In genomic region chr5:65089707-65090106, GRCm38 (mm10) we compare ENCODE assay signal across 23 mouse cellular contexts. TPM values are rescaled to one million over a fixed set of nuclear protein-coding genes. Genes with fewer than 3 reads are reported as not detected.
DNase-seq lines count a peak whose midpoint lies in the region; ATAC-seq and TF ChIP-seq lines count a peak whose summit lies in the region.
"Had no signal": no experiment of that assay in that cellular context is flagged by ENCODE, and none has a peak within 500 bp of the region (broad histone marks: within the 10 kb centered on the region; RNA-seq: fewer than 3 reads in every experiment).

No protein-coding gene starts in this region.

- H3K79me2 ChIP-seq in CH12.LX (replicated peaks; ENCODE audit: control insufficient read depth, extremely low read depth, insufficient read depth, poor library complexity, severe bottlenecking) (peaks cover 6% of the 10 kb centered on the region), myocyte (ENCODE audit: control insufficient read depth, insufficient read depth) (no peaks in the 10 kb centered on the region)

- no peak for TF ChIP-seq CTCF in CH12.LX (conservative IDR thresholded peaks at IDR 0.05 in 1 of 2, IDR thresholded peaks at IDR 0.05 in 1 of 2; ENCODE audit: low read depth in 2 of 2, low read length in 2 of 2)
- TF ChIP-seq CTCF in liver, postnatal 0 days (IDR thresholded peaks at IDR 0.05; ENCODE audit: low read depth) = no peak

- no peak overlapping the region for H3K9ac ChIP-seq in heart, embryonic 12.5 days
- H3K9ac ChIP-seq in CH12.LX (ENCODE audit: insufficient read depth, low read depth) = peak overlapping the region; percentile 33; the same call in 1 of the 2 replicates
- no peak overlapping the region for H3K9ac ChIP-seq in liver, postnatal 0 days (replicated peaks)
- H3K9ac ChIP-seq: embryonic facial prominence, embryonic 12.5 days; forebrain, embryonic 13.5 days had no signal

- no peak overlapping the region for H3ac ChIP-seq in myocyte (ENCODE audit: control insufficient read depth, insufficient read length)

- TF ChIP-seq POLR2A in CH12.LX (IDR thresholded peaks at IDR 0.05; ENCODE audit: low read depth, low read length) = no peak
- TF ChIP-seq POLR2A in myocyte (IDR thresholded peaks at IDR 0.05; ENCODE audit: insufficient read length, low read depth) = no peak

- H3K4me1 ChIP-seq in heart, embryonic 12.5 days (replicated peaks) = peaks cover 8% of the 10 kb centered on the region; the same call in 1 of the 2 replicates
- peaks cover 12 to 54% of the 10 kb centered on the region in 2 experiments; a peak in 3 of 4 replicates for H3K4me1 ChIP-seq in CH12.LX (ENCODE audit: control insufficient read depth in 1 of 2, insufficient read depth in 2 of 2)
- peaks cover 2% of the 10 kb centered on the region; the same call in 1 of the 2 replicates for H3K4me1 ChIP-seq in liver, postnatal 0 days (ENCODE audit: insufficient read depth)
- H3K4me1 ChIP-seq: forebrain, embryonic 13.5 days had no signal

- WGBS in heart, embryonic 12.5 days = 68% methylated on average over 3 of the region's 3 CpGs
- WGBS in liver, postnatal 0 days (ENCODE audit: insufficient replicate concordance) = 64% methylated on average over 3 of the region's 3 CpGs

- ATAC-seq in heart, embryonic 12.5 days (ENCODE audit: insufficient number of reproducible peaks, low FRiP score) = no peak
- peak; percentile 30 for ATAC-seq in granulocyte monocyte progenitor cell, adult 5-6 weeks (replicated peaks; ENCODE audit: poor library complexity, severe bottlenecking)
- no peak for ATAC-seq in liver, postnatal 0 days
- ATAC-seq: CD4-positive, CD25-positive, alpha-beta regulatory T cell, adult 4 months; forebrain, embryonic 13.5 days; forebrain, embryonic 16.5 days had no signal

- no peak overlapping the region for H3K4me2 ChIP-seq in heart, embryonic 12.5 days
- peak overlapping the region; percentile 56; the same call in 1 of the 2 replicates for H3K4me2 ChIP-seq in CH12.LX (ENCODE audit: insufficient read depth, low read depth, poor library complexity, severe bottlenecking)
- peak overlapping the region; percentile 47 for H3K4me2 ChIP-seq in myocyte (ENCODE audit: low read depth)
- H3K4me2 ChIP-seq in liver, postnatal 0 days (ENCODE audit: low read depth, low read length) = no peak overlapping the region
- H3K4me2 ChIP-seq: embryonic facial prominence, embryonic 12.5 days; forebrain, embryonic 13.5 days had no signal

- no peak for TF ChIP-seq EP300 in CH12.LX (IDR thresholded peaks at IDR 0.05; ENCODE audit: low read length)
- TF ChIP-seq EP300 in liver, postnatal 0 days (IDR thresholded peaks at IDR 0.05; ENCODE audit: low read depth) = no peak

- H3K4me3 ChIP-seq in heart, embryonic 12.5 days = no peak overlapping the region
- H3K4me3 ChIP-seq in CH12.LX (replicated peaks in 1 of 3; ENCODE audit: low read depth in 2 of 3, low read length in 2 of 3, poor library complexity in 1 of 3) (peak overlapping the region in 2 of 3 experiments; percentile 2 to 81), myocyte (no peak overlapping the region)
- no peak overlapping the region for H3K4me3 ChIP-seq in liver, postnatal 0 days (ENCODE audit: low read depth, low read length)
- H3K4me3 ChIP-seq: embryonic facial prominence, embryonic 10.5 days; embryonic facial prominence, embryonic 12.5 days; forebrain, embryonic 13.5 days had no signal

- H3K27me3 ChIP-seq in heart, embryonic 12.5 days (replicated peaks) = no peaks in the 10 kb centered on the region
- H3K27me3 ChIP-seq in CH12.LX (replicated peaks) (no peaks in the 10 kb centered on the region), myocyte (ENCODE audit: control insufficient read depth, insufficient read depth, insufficient read length) (no peaks in the 10 kb centered on the region)
- H3K27me3 ChIP-seq in liver, postnatal 0 days (ENCODE audit: insufficient read depth, low read length) = no peaks in the 10 kb centered on the region
- H3K27me3 ChIP-seq: embryonic facial prominence, embryonic 12.5 days; forebrain, embryonic 13.5 days had no signal

- TF ChIP-seq RAD21 in CH12.LX (IDR thresholded peaks at IDR 0.05; ENCODE audit: low read depth, low read length) = no peak

- dilution Hi-C loops in CH12.LX (cut with MboI; ENCODE audit: extremely low pct_ligation_motif_present, extremely low pct_unique_long_range_greater_than_20kb, low sequenced_read_pairs) = no loop called here

- H3K9me3 ChIP-seq in heart, embryonic 12.5 days (replicated peaks) = no peaks in the 10 kb centered on the region
- H3K9me3 ChIP-seq in CH12.LX (replicated peaks; ENCODE audit: low read length) = no peaks in the 10 kb centered on the region
- no peaks in the 10 kb centered on the region for H3K9me3 ChIP-seq in liver, postnatal 0 days (ENCODE audit: low read length)
- H3K9me3 ChIP-seq: embryonic facial prominence, embryonic 10.5 days; embryonic facial prominence, embryonic 12.5 days; forebrain, embryonic 13.5 days had no signal

- H3K36me3 ChIP-seq in heart, embryonic 12.5 days = no peaks in the 10 kb centered on the region
- H3K36me3 ChIP-seq in CH12.LX (replicated peaks in 1 of 2; ENCODE audit: control insufficient read depth in 1 of 2, insufficient read depth in 1 of 2, low read length in 1 of 2) (no peaks in the 10 kb centered on the region), myocyte (ENCODE audit: control insufficient read depth, insufficient read depth) (no peaks in the 10 kb centered on the region)
- H3K36me3 ChIP-seq in liver, postnatal 0 days (replicated peaks; ENCODE audit: insufficient read depth, low read length) = no peaks in the 10 kb centered on the region
- H3K36me3 ChIP-seq: embryonic facial prominence, embryonic 10.5 days; embryonic facial prominence, embryonic 12.5 days had no signal

- in situ Hi-C loops in CH12.LX (cut with MboI; ENCODE audit: low pct_ligation_motif_present, low pct_unique_long_range_greater_than_20kb, low sequenced_read_pairs) = no loop called here

- DNase-seq in heart, adult 11 months = peak; percentile 28
- no peak for DNase-seq in CH12.LX (ENCODE audit: extremely low read depth)
- DNase-seq in liver, postnatal 0 days = no peak
- DNase-seq in layer of hippocampus, postnatal 25 days (ENCODE audit: extremely low spot score in 1 of 2, low spot score in 1 of 2) = no peak
- no peak for DNase-seq in kidney, postnatal 10 days
- DNase-seq: adrenal gland, adult 8-10 months; adrenal gland, postnatal 14 days; adrenal gland, postnatal 36 days; B cell, adult 2 months; cerebellum, adult 11 months; cerebellum, adult 18-20 months; cerebellum, adult 8-10 months; cerebellum, adult 9-11 months; cerebellum, postnatal 14 days had no signal

- H3K27ac ChIP-seq in heart, embryonic 12.5 days (ENCODE audit: poor library complexity, severe bottlenecking) = no peak overlapping the region
- H3K27ac ChIP-seq in CH12.LX (ENCODE audit: insufficient read depth, low read depth) = no peak overlapping the region
- H3K27ac ChIP-seq in liver, postnatal 0 days (ENCODE audit: low read depth) = no peak overlapping the region
- H3K27ac ChIP-seq: embryonic facial prominence, embryonic 10.5 days; embryonic facial prominence, embryonic 12.5 days; forebrain, embryonic 13.5 days had no signal

TF ChIP-seq in CH12.LX, 34 proteins besides CTCF, POLR2A, EP300 and RAD21 (continues in another document):
- TF ChIP-seq TCF12 (IDR thresholded peaks at IDR 0.05; ENCODE audit: low read depth, low read length) = no peak
- no peak for TF ChIP-seq GABPA (IDR thresholded peaks at IDR 0.05; ENCODE audit: insufficient replicate concordance, low read depth, low read length)
- TF ChIP-seq HCFC1 (IDR thresholded peaks at IDR 0.05; ENCODE audit: low read depth, low read length) = no peak
- no peak for TF ChIP-seq TBP (conservative IDR thresholded peaks at IDR 0.05; ENCODE audit: low read depth, low read length)
- TF ChIP-seq NRF1 (IDR thresholded peaks at IDR 0.05; ENCODE audit: low read depth, low read length) = no peak
- no peak for TF ChIP-seq POLR2AphosphoS2 (IDR thresholded peaks at IDR 0.05; ENCODE audit: low read depth, low read length)
- no peak for TF ChIP-seq SIN3A (IDR thresholded peaks at IDR 0.05; ENCODE audit: low read length)
- no peak for TF ChIP-seq BHLHE40 (IDR thresholded peaks at IDR 0.05; ENCODE audit: low read depth, low read length)

TF ChIP-seq in myocyte, 11 proteins besides CTCF, POLR2A, EP300 and RAD21:
- TF ChIP-seq MYOD1 (IDR thresholded peaks at IDR 0.05; ENCODE audit: control insufficient read depth in 1 of 3, insufficient read length in 2 of 3, low read depth in 2 of 3) (peak; percentile 45 to 64 (median 55)), REST (IDR thresholded peaks at IDR 0.05; ENCODE audit: insufficient read depth, insufficient read length) (no peak), MAX (IDR thresholded peaks at IDR 0.05; ENCODE audit: low read depth) (no peak)

RNA-seq across cellular contexts. Expression of gene Tmem156, which starts 2.2 kb away (rescaled TPM):
- 0.27 TPM in 1 of 2 replicates, not detected in the other for polyA plus RNA-seq in heart, embryonic 12.5 days (2016; fragmentation: Nextera tagmentation; extraction: Ambion mirVana)
- total RNA-seq in CH12.LX (2012; rRNA removed) = 7.3 and 9.1 TPM in 2 replicates
- total RNA-seq in CH12.LX (2014; rRNA removed) = 15.8 and 15.9 TPM in 2 replicates
- 16.6 and 20.8 TPM in 2 replicates for polyA plus RNA-seq in CH12.LX (2012; ENCODE audit: insufficient read length, low read depth)
- 38.6 and 42.1 TPM in 2 replicates for total RNA-seq in granulocyte monocyte progenitor cell, adult 5-6 weeks (2014; fragmentation: Nextera tagmentation)
- 49.4 and 62.3 TPM in 2 replicates for total RNA-seq in granulocyte monocyte progenitor cell, adult 5-6 weeks (2017)
- polyA plus RNA-seq in myocyte (2012; fragmentation: generic; extraction: Trizol) = 0.61 TPM
- polyA plus RNA-seq in liver, postnatal 0 days (2015; fragmentation: Nextera tagmentation; extraction: Ambion mirVana) = 0.67 and 1.2 TPM in 2 replicates
- total RNA-seq in layer of hippocampus, postnatal 25 days (2021) = under 1 TPM; 0.40 to 0.69 TPM
- total RNA-seq: adrenal gland, postnatal 36 days had no signal
- polyA plus RNA-seq: embryonic facial prominence, embryonic 12.5 days; forebrain, embryonic 11.5 days; forebrain, embryonic 13.5 days had no signal

RNA-seq across cellular contexts. Expression of gene Klhl5, which starts 17.6 kb away (rescaled TPM):
- 18.8 and 21.5 TPM in 2 replicates for polyA plus RNA-seq in heart, embryonic 12.5 days (2016; fragmentation: Nextera tagmentation; extraction: Ambion mirVana)
- 15.7 and 20.6 TPM in 2 replicates for total RNA-seq in CH12.LX (2012; rRNA removed)
- 22.6 and 23.2 TPM in 2 replicates for total RNA-seq in CH12.LX (2014; rRNA removed)
- polyA plus RNA-seq in CH12.LX (2012; ENCODE audit: insufficient read length, low read depth) = 27.2 and 31.7 TPM in 2 replicates
- 96.8 and 101 TPM in 2 replicates for total RNA-seq in granulocyte monocyte progenitor cell, adult 5-6 weeks (2014; fragmentation: Nextera tagmentation)
- total RNA-seq in granulocyte monocyte progenitor cell, adult 5-6 weeks (2017) = 73.9 and 75.1 TPM in 2 replicates
- 25.1 TPM for polyA plus RNA-seq in myocyte (2012; fragmentation: generic; extraction: Trizol)
- 5.2 and 5.6 TPM in 2 replicates for polyA plus RNA-seq in liver, postnatal 0 days (2015; fragmentation: Nextera tagmentation; extraction: Ambion mirVana)
- total RNA-seq in layer of hippocampus, postnatal 25 days (2021) = 10 to 100 TPM; 63.6 to 69.3 TPM

Comparison
In these comparisons a context has a peak if more than half of its experiments do, and no peak if none do; other contexts are left out.
1. H3K4me2 ChIP-seq: peak in CH12.LX (single experiment) and myocyte (single experiment); none in heart, embryonic 12.5 days (single experiment) and liver, postnatal 0 days (single experiment).
2. H3K4me3 ChIP-seq: peak in CH12.LX (2 of 3); none in heart, embryonic 12.5 days (single experiment), myocyte (single experiment) and liver, postnatal 0 days (single experiment).